Comparison of ENCODE assay signal across 12 mouse cellular contexts in the genomic region with DNA sequence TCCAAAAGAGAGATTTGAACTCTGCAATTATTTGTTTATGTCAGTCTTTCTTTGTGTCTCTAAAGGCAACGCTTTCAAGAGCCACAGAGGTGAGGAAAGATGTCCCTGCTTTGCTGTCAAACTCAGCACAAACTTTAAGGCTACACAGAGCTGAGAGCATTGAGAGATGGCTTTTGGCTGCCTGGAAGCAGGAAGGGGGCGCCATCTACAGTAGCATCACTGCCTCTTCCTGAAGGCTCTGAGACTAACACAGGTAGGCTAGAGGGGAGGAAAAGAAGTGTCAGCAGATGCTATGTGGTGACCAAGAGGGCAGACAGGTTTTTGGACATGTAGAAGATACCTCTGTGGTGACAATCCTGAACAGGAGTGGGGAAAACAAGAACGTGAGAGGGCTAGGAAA. TPM values are rescaled to one million over a fixed set of nuclear protein-coding genes. Genes with fewer than 3 reads are reported as not detected.
DNase-seq lines count a peak whose midpoint lies in the region; ATAC-seq and TF ChIP-seq lines count a peak whose summit lies in the region.
"Had no signal": no experiment of that assay in that cellular context is flagged by ENCODE, and none has a peak within 500 bp of the region (broad histone marks: within the 10 kb centered on the region; RNA-seq: fewer than 3 reads in every experiment).

No protein-coding gene starts in this region.

- peak; percentile 16 to 35 for DNase-seq in adrenal gland, adult (ENCODE audit: inconsistent age in 2 of 2, low spot score in 1 of 2)
- DNase-seq in adrenal gland, adult 8-10 months, result no peak
- peak; percentile 14 to 17 for DNase-seq in right cerebral cortex, adult 2 months (ENCODE audit: low spot score in 2 of 2)
- DNase-seq in right cerebral cortex, postnatal 25 days, result no peak
- peak; percentile 37 for DNase-seq in lung, postnatal 36 days
- no peak for DNase-seq in ovary, postnatal 10 days (ENCODE audit: low spot score)
- DNase-seq: heart, postnatal 10 days had no signal

- H3K9me3 ChIP-seq in intestine, postnatal 0 days (ENCODE audit: control insufficient read depth), result no peaks in the 10 kb centered on the region
- no peaks in the 10 kb centered on the region for H3K9me3 ChIP-seq in intestine, embryonic 15.5 days

- H3K4me1 ChIP-seq in intestine, postnatal 0 days (replicated peaks; ENCODE audit: control insufficient read depth, insufficient read depth, low read length), result no peaks in the 10 kb centered on the region
- H3K4me1 ChIP-seq in intestine, embryonic 15.5 days (replicated peaks), result no peaks in the 10 kb centered on the region

- no peak overlapping the region for H3K4me3 ChIP-seq in intestine, postnatal 0 days (ENCODE audit: low read depth, low read length)
- no peak overlapping the region for H3K4me3 ChIP-seq in intestine, embryonic 15.5 days (replicated peaks)

- TF ChIP-seq CTCF in intestine, postnatal 0 days (IDR thresholded peaks at IDR 0.05; ENCODE audit: low read depth), result peak; percentile 61

- no peaks in the 10 kb centered on the region for H3K27me3 ChIP-seq in intestine, postnatal 0 days (replicated peaks; ENCODE audit: control insufficient read depth, insufficient read depth, low read length)
- no peaks in the 10 kb centered on the region for H3K27me3 ChIP-seq in intestine, embryonic 15.5 days (replicated peaks)

- no peak overlapping the region for H3K4me2 ChIP-seq in intestine, postnatal 0 days (replicated peaks; ENCODE audit: low read depth)
- H3K4me2 ChIP-seq in intestine, embryonic 15.5 days (replicated peaks), result no peak overlapping the region

- H3K36me3 ChIP-seq in intestine, postnatal 0 days (ENCODE audit: control insufficient read depth, insufficient read depth), result no peaks in the 10 kb centered on the region
- H3K36me3 ChIP-seq in intestine, embryonic 15.5 days, result no peaks in the 10 kb centered on the region

- no peak overlapping the region for H3K27ac ChIP-seq in intestine, postnatal 0 days (ENCODE audit: low read depth, low read length)
- no peak overlapping the region for H3K27ac ChIP-seq in intestine, embryonic 15.5 days

- ATAC-seq in intestine, postnatal 0 days, result no peak
- no peak for ATAC-seq in intestine, embryonic 15.5 days
- ATAC-seq: forebrain, embryonic 16.5 days; midbrain, embryonic 16.5 days had no signal

- H3K9ac ChIP-seq in intestine, postnatal 0 days (ENCODE audit: low read depth, low read length), result no peak overlapping the region
- no peak overlapping the region for H3K9ac ChIP-seq in intestine, embryonic 15.5 days

- WGBS in intestine, postnatal 0 days, result 25% methylated on average over 3 of the region's 3 CpGs
- 31% methylated on average over 3 of the region's 3 CpGs for WGBS in intestine, embryonic 15.5 days

RNA-seq across cellular contexts. Expression of a gene that starts 35.2 kb away (rescaled TPM):
- total RNA-seq in adrenal gland, adult 8-10 months (2022), result not detected
- polyA plus RNA-seq in intestine, postnatal 0 days (2015; fragmentation: Nextera tagmentation; extraction: Ambion mirVana), result not detected in 2 replicates
- 0.06 TPM in 1 of 2 replicates, not detected in the other for polyA plus RNA-seq in intestine, embryonic 15.5 days (2015; fragmentation: Nextera tagmentation; extraction: Ambion mirVana)
- total RNA-seq: heart, postnatal 10 days had no signal
- polyA plus RNA-seq: stomach, embryonic 16.5 days had no signal

RNA-seq across cellular contexts. Expression of a gene that starts 41.1 kb away (rescaled TPM):
- total RNA-seq in adrenal gland, adult 8-10 months (2022), result 1 to 10 TPM in 3 of 4 experiments, under 1 TPM in 1; 0.54 to 1.3 (median 1.2) TPM
- 5.7 and 5.9 TPM in 2 replicates for polyA plus RNA-seq in intestine, postnatal 0 days (2015; fragmentation: Nextera tagmentation; extraction: Ambion mirVana)
- polyA plus RNA-seq in intestine, embryonic 15.5 days (2015; fragmentation: Nextera tagmentation; extraction: Ambion mirVana), result 1.5 and 1.7 TPM in 2 replicates

Comparison
In these comparisons a context has a peak if more than half of its experiments do, and no peak if none do; other contexts are left out.
1. DNase-seq: peak in adrenal gland, adult (2 of 2), right cerebral cortex, adult 2 months (2 of 2) and lung, postnatal 36 days (single experiment); none in adrenal gland, adult 8-10 months (single experiment), right cerebral cortex, postnatal 25 days (single experiment) and ovary, postnatal 10 days (single experiment).